Mouse (Mus musculus): ENCODE results near the gene Gsta2. TPM values are rescaled to one million over a fixed set of nuclear protein-coding genes. Genes with fewer than 3 reads are reported as not detected.
"Not testable (repeated sequence)": the region's sequence is repeated elsewhere in the genome, so short reads cannot be mapped to it uniquely, and the experiment has no call there.

Gene Gsta2
- polyA plus RNA-seq, 1 experiment from 2014 or later, result 2.1 TPM

- H3K27me3 ChIP-seq; DNase-seq (ENCODE audit: low read depth, low spot score); in situ Hi-C loops (cut with MboI; ENCODE audit: low pct_unique_long_range_greater_than_20kb); POLR2A ChIA-PET; CTCF ChIA-PET: not testable (repeated sequence)
- peak; percentile 71 for TF ChIP-seq CTCF (IDR thresholded peaks at IDR 0.05)
- ATAC-seq, result peak; percentile 35
These were observed 59.5 kb downstream of the Gsta2 start for GRCm38 (mm10) chr9:78296089-78296488.

DNA sequence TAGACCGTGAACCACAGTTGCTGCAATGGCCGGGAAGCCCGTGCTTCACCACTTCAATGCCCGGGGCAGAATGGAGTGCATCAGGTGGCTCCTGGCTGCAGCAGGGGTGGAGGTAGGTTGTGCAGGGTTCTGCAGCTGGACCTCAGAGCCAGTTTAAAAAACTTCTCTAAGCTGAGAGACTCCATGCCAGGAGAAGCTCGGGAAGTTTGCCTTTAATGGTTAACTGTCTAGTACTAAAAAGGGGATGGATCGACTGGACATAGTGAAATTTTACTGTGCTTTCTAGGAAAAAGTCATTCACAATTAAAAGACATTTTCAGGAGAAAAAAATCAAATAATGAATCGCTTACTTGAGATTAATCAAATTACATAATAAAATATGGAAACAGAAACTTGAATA is 60.8 kb downstream of the Gsta2 start:
- CTCF ChIA-PET; in situ Hi-C loops (cut with MboI; ENCODE audit: low pct_unique_long_range_greater_than_20kb); POLR2A ChIA-PET; DNase-seq (ENCODE audit: low read depth, low spot score); ATAC-seq; H3K27me3 ChIP-seq: not testable (repeated sequence)

GRCm38 (mm10) chr9:78293683-78294082 is 61.9 kb downstream of the Gsta2 start:
- POLR2A ChIA-PET; CTCF ChIA-PET; H3K27me3 ChIP-seq; in situ Hi-C loops (cut with MboI; ENCODE audit: low pct_unique_long_range_greater_than_20kb); DNase-seq (ENCODE audit: low read depth, low spot score); ATAC-seq: not testable (repeated sequence)

DNA sequence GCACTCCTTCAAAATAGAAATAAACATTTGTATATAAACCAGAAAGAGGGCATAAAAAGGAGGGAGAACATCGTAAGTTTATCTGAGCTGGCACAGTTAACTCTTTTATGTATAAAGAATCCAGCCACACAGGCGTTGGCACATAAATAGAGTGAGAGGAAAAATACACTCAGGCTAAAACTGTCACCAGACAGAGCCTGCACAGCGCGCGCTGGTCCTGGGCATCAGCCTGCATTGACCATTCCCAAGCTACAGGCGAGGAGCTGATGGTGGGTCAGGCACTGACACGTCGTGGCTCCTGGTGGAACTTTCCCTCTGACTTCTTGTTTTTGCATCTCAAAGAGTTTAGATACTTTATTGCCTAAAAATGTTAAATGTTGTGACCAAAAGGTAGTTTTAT is 63.1 kb downstream of the Gsta2 start:
- POLR2A ChIA-PET; H3K27me3 ChIP-seq; CTCF ChIA-PET; DNase-seq (ENCODE audit: low read depth, low spot score); in situ Hi-C loops (cut with MboI; ENCODE audit: low pct_unique_long_range_greater_than_20kb); ATAC-seq: not testable (repeated sequence)

- in situ Hi-C loops (cut with MboI; ENCODE audit: low pct_unique_long_range_greater_than_20kb); ATAC-seq; CTCF ChIA-PET; POLR2A ChIA-PET; H3K27me3 ChIP-seq; DNase-seq (ENCODE audit: low read depth, low spot score): not testable (repeated sequence)
These were observed 65.9 kb downstream of the Gsta2 start, which contains the start of gene Gm10639 for GRCm38 (mm10) chr9:78289723-78290122. Gm10639 (plus strand) TSS chr9:78289923.

DNA sequence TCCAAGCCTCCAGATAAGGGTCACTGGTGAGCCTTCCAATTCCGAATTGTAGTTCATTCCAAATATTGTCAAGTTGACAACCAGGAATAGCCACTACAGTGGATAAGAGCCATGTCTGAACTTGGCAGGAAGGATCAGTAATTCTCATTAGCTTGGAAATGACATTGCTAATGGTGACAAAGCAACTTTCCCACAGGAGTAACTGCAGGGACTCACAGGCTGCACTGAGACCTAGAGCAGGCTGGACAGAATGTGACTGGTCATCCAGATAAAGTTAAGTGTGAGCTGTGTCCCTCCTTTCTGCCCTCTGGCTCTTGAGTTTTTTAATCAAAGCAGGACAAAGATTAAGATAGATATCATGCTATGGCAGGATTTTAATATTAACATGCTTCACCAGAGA is 66.5 kb downstream of the Gsta2 start:
- DNase-seq (ENCODE audit: low read depth, low spot score); CTCF ChIA-PET; H3K27me3 ChIP-seq; in situ Hi-C loops (cut with MboI; ENCODE audit: low pct_unique_long_range_greater_than_20kb); POLR2A ChIA-PET: not testable (repeated sequence)
- ATAC-seq, result peak; percentile 69

DNA sequence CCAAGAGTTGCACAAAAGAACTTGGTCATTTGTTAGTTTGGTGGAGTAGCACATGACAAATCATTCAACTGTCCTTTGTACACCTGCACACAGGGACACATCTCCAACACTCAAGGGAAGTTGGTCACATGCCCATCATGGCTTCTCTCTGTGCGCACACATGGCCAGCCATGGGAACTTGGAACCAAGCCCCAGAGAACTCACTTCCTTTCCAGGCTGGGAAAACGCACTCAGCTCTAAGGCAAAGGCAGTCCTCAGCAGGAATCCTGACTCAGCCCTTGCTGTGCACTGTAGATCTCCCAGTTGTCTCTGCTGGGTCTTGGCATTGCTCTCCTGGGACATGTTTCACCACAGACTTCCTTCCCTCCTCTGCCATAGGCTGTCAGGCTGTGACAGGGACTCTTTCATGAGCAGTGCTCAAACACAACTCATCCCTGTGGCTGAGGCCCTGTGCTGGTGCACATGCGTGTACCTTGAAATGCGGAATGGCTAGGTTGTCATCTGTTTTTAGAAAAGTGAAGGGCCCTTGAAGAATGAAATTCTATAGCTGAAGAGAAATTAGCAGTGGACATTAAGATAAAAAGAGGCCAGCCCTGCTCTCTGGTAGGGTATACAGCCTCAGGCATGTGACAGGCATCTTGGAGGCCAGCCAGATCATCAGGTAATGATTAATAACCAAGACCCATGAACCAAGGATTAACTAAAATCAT is 73.4 kb downstream of the Gsta2 start:
- in situ Hi-C loops (cut with MboI; ENCODE audit: low pct_unique_long_range_greater_than_20kb); DNase-seq (ENCODE audit: low read depth, low spot score); CTCF ChIA-PET; H3K27me3 ChIP-seq; POLR2A ChIA-PET: not testable (repeated sequence)
- ATAC-seq, result peak; percentile 91

Other genes with a start within 250 kb of the Gsta2 start
- gene Fbxo9, start 246.7 kb downstream of the Gsta2 start, polyA plus RNA-seq (2021), result 52.2 TPM
- gene Ick, start 246.6 kb downstream of the Gsta2 start, polyA plus RNA-seq (2021), result 19.0 TPM
- gene Gsta4, start 173.0 kb downstream of the Gsta2 start, polyA plus RNA-seq (2021), result 18.1 TPM
- 1.8 TPM for gene Gsta1, start 125.1 kb downstream of the Gsta2 start, polyA plus RNA-seq (2021)
- gene Gm3776, start 98.7 kb downstream of the Gsta2 start, polyA plus RNA-seq (2021), result 0.51 TPM
- 0.26 TPM for gene Gm10639, start 65.9 kb downstream of the Gsta2 start, polyA plus RNA-seq (2021)
- gene Omt2a, start 41.0 kb downstream of the Gsta2 start, polyA plus RNA-seq (2021), result not detected
- gene Omt2b, start 28.2 kb downstream of the Gsta2 start, polyA plus RNA-seq (2021), result not detected
- not detected for gene Dppa5a, start 12.4 kb upstream of the Gsta2 start, polyA plus RNA-seq (2021)
- not detected for gene Ooep, start 22.9 kb upstream of the Gsta2 start, polyA plus RNA-seq (2021)
- gene Ddx43, start 40.0 kb upstream of the Gsta2 start, polyA plus RNA-seq (2021), result 0.03 TPM
- 3.0 TPM for gene Cgas, start 87.4 kb upstream of the Gsta2 start, polyA plus RNA-seq (2021)
- 23.8 TPM for gene Mto1, start 92.4 kb upstream of the Gsta2 start, polyA plus RNA-seq (2021)
- not detected for gene Gm17324, start 93.0 kb upstream of the Gsta2 start, polyA plus RNA-seq (2021)
- 8,737 TPM for gene Eef1a1, start 133.4 kb upstream of the Gsta2 start, polyA plus RNA-seq (2021)
- 29.9 TPM for gene Slc17a5, start 232.3 kb upstream of the Gsta2 start, polyA plus RNA-seq (2021)